Mouse (Mus musculus): ENCODE measurements around the gene Kcnh1.

Gene Kcnh1

DNA sequence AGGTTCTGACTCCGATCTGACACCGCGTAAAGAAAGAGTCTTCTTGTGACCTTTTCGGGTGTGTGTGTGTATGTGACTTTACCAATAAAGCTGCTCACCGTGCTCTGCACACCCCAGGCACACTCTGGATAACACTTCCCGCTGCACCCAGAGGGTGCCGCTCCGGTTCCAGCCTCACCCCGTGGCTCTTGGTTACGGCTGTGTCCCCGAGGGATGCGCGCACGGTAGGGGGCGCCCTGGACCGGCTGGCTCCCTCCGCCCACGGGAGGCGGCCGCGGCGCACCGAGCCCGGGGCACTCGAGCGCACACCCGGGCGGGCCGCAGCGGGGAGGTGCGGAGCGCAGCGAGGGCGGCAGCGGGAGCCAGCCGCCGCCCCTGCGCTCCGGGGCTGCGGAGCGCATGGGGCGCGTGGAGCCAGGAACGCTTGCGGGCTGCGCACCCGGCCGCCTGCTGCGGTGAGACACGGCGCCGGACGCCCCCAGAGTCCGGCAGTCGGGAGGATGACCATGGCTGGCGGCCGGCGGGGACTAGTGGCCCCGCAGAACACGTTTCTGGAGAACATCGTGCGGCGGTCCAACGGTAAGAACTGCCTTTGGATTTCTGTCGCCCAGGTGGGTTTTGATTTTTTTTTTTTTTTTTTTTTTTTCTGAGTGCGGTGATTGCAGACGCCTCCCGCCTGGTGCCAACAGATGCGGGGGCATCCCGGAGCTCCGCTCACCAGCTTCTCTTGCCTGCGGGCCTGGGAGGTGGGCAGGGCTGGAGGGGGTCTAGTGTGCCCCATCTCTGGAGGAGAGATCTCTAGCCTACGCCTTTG lies at the start of gene Kcnh1:
Kcnh1 (plus strand) TSS at position 267 of the 814 bp plus-strand sequence.
- peak; percentile 19 for DNase-seq (ENCODE audit: low spot score)

DNA sequence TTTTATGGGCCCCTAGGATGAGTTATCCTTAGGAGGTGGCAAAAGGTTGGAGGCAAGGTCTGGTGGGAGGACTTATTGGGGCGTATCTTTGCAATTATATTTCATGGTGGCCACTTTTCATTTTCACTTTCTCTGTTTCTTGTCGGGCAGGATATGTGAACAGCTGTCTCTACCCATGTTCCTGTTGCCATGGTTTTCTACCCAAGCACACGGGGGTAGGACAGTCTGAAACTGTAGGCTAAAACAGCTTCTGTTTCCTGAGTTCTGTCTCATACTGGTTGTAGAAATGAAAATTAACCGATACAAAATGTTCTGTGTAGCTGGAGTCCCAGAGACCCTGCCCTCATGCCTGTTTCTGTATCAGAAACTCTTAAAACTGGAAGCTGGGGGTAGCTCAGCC lies 39.4 kb upstream of the Kcnh1 start:
- no peak for DNase-seq (ENCODE audit: low spot score)

GRCm38 (mm10) chr1:192171477-192171876 lies 19.1 kb upstream of the Kcnh1 start:
- DNase-seq (ENCODE audit: low spot score), result no peak

DNA sequence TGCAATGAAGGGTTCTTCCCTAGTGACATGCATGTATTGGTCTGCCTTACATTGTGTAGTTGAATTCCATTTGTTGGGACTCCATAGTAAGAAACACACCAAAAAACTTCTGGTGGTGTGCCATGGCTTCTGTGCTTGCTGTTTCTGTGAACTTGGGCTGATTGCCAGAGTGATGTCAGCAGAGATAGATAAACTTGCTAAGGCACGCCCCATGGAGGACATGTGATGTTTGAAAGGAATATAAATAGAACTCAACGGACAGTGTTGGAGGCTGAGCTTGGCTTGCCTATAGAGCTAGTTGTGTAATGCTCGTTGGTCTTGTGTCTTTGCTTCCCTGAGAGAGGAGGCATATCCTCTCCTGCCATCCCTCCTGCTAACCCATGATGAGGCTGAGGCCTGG lies 10.7 kb upstream of the Kcnh1 start:
- no peak for DNase-seq (ENCODE audit: low spot score)

GRCm38 (mm10) chr1:192181696-192182257 lies 8.8 kb upstream of the Kcnh1 start:
- DNase-seq (ENCODE audit: low spot score), result no peak

- DNase-seq (ENCODE audit: low spot score), result no peak
These were observed 1.5 kb upstream of the Kcnh1 start for GRCm38 (mm10) chr1:192189056-192189455.

DNA sequence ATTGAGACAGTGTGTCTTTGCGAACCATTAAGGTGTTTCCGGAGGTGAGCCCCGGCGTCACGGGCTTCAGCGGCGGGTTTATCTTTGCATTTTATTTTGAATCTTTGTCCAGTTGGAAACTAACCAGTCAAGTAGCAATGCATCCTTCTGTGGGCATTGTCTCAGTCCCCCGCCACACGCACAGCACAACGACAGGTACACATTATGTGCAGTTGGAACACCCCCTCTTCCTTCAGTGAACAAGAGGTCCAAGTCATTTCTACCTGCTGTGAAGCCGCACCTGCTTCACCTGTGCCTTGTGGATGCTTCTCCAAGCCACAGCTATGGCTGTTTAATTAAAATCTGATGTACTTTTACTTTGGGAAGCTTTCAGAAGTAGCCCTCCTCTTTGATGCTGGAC lies 803 bp upstream of the Kcnh1 start:
- DNase-seq (ENCODE audit: low spot score), result no peak

- no peak for DNase-seq (ENCODE audit: low spot score)
These were observed 707 bp downstream of the Kcnh1 start for GRCm38 (mm10) chr1:192191322-192191639.

GRCm38 (mm10) chr1:192191859-192192258 lies 1.3 kb downstream of the Kcnh1 start:
- no peak for DNase-seq (ENCODE audit: low spot score)

GRCm38 (mm10) chr1:192192710-192193109 lies 2.1 kb downstream of the Kcnh1 start:
- no peak for DNase-seq (ENCODE audit: low spot score)

DNA sequence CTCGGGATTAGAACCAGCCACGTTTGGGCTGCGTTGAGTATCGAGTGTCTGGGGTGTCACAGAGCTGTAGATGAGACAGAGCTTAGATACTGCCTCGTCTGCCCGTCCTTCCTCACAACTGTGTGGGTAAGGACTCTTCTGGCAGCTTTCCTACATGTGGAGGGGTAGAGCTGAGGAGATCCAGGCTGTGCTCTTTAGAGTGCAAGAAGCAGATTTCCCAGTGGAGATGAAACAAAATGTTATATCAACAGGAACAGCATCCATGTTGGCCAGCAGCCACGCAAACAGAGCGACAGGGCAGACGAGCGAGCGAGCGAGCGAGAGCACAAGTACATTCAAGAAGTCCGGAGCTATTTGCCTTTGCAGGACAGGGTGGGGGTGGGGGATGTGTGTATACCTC lies 3.1 kb downstream of the Kcnh1 start:
- no peak for DNase-seq (ENCODE audit: low spot score)

GRCm38 (mm10) chr1:192197495-192197894 lies 6.9 kb downstream of the Kcnh1 start:
- no peak for DNase-seq (ENCODE audit: low spot score)

- DNase-seq (ENCODE audit: low spot score), result no peak
These were observed 12.4 kb downstream of the Kcnh1 start for GRCm38 (mm10) chr1:192202936-192203335.

- DNase-seq (ENCODE audit: low spot score), result no peak
These were observed 17.4 kb downstream of the Kcnh1 start for GRCm38 (mm10) chr1:192207956-192208355.

- DNase-seq (ENCODE audit: low spot score), result no peak
These were observed 21.9 kb downstream of the Kcnh1 start for GRCm38 (mm10) chr1:192212448-192212847.

- DNase-seq (ENCODE audit: low spot score), result no peak
These were observed 24.1 kb downstream of the Kcnh1 start for GRCm38 (mm10) chr1:192214666-192215065.

GRCm38 (mm10) chr1:192220156-192220555 lies 29.6 kb downstream of the Kcnh1 start:
- no peak for DNase-seq (ENCODE audit: low spot score)

DNA sequence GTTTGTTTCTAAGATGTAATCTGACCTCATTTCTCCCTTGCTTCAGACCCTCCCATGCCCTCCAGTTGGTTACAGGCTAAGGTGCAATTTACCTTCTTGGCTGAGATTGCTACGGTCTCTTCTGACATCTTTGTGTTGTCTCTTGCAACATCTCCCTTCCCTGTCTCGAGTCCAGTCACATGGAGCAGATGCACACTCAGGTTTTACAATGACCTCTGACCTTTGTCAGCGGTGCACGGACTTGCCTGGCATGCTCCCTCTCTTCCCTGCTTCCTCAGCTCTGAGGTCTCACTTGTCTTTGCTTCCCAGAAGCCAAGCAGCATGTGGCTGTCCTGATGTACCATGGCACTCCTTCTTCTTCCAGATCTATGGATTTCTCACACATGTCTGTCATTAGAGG lies 33.6 kb downstream of the Kcnh1 start:
- no peak for DNase-seq (ENCODE audit: low spot score)

GRCm38 (mm10) chr1:192232696-192233095 lies 42.1 kb downstream of the Kcnh1 start:
- no peak for DNase-seq (ENCODE audit: low spot score)

- no peak for DNase-seq (ENCODE audit: low spot score)
These were observed 56.3 kb downstream of the Kcnh1 start for GRCm38 (mm10) chr1:192246836-192247235.

GRCm38 (mm10) chr1:192259146-192259545 lies 68.6 kb downstream of the Kcnh1 start:
- DNase-seq (ENCODE audit: low spot score), result no peak

GRCm38 (mm10) chr1:192259616-192260015 lies 69.0 kb downstream of the Kcnh1 start:
- no peak for DNase-seq (ENCODE audit: low spot score)

DNA sequence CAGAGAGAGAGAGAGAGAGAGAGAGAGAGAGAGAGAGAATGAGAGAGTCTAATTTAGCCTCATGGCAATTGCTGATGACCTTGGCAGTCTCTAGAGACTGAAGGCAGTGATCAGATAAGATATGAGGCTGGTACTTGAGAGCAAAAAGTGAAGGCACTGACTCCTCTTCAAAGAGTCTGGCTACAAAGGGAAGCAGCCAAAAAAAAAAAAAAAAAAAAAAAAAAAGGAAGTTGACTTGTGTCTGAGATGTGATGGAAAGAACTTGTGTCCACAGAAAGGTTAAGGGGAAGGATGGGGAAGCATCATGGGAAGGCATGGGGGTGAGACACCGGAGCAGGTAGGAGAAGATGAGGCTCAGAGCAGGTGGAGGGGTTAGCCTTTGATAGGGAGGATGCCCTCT lies 75.1 kb downstream of the Kcnh1 start:
- no peak for DNase-seq (ENCODE audit: low spot score)

GRCm38 (mm10) chr1:192266956-192267355 lies 76.4 kb downstream of the Kcnh1 start:
- no peak for DNase-seq (ENCODE audit: low spot score)
